Mouse (Mus musculus): ENCODE data around the gene Gm5134.

Gene Gm5134

DNA sequence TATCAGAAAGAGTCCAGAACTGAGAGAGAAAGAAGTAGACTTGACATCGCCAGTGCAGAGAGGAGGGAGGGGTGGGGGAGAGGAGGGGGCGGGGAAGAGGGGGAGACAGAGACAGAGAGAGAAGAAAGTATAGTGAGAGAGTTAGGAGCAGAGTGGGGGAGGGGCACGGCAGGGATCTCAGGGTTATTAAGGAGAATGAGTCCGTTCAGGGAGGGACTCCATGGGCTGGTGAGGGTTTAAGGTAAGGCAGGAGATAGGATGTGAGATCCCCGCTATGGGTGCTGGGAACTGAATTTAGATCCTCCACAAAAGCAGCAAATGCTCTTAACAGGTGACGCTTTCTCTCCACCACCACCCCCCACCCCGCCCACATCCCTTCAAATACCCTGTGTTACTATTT lies 46.8 kb downstream of the Gm5134 start:
- peak in 1 of 2 experiments; percentile 26 for DNase-seq

DNA sequence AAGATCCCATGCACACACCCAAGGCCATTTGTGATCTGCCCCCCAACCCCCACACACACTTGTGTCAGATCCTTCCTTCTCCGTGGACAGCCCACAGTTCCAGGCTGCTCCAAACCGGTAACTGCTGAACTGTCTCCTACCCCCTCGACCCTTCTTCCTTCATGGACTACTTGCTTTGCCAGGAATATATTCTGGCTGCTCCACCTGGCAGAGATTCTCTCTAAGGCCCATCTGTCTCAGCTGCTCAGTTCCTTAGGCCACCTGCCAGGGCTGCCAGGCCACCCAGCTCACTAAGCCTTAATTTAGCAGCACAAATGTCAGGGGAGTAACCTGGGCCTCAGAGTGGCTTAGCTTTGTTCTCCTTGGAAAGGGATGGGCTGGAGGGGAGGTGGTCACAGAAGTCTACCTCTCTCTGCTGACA lies 47.8 kb downstream of the Gm5134 start:
- DNase-seq: peak; percentile 80 to 85

DNA sequence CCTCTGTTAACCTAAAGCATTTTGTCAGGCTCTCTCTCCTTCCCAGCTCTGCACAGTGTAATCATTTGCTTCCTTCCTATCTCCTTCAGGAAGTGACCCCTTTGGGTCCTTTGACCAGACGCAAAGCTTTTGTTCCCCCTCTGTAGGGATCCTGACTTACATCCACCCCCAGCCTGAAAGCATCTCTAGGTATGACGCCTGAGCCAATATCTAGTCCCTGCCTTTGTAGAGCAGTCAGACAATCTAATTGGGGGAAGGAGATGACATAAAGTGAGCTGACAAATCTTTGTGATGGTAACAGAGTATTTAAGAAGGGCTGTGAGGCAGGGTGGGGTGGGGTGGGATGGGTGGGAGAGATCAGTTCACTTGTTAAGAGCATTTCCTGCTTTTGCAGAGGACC lies 48.3 kb downstream of the Gm5134 start:
- DNase-seq: no peak

DNA sequence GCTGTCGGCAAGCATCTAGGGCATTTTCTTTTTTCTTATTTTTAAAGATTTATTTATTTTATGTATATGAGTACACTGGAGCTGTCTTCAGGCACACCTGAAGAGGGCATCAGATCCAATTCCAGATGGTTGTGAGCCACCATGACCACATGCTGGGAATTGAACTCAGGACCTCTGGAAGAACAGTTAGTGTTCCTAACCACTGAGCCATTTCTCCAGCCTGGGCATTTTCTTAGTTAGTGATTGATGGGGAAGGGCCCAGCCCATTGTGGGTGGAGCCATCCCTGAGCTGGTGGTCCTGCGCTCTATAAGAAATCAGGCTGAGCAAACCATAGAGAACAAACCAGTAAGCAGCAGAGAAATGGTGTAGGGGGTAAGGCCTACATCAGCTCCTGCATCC lies 48.9 kb downstream of the Gm5134 start:
- DNase-seq: no peak

DNA sequence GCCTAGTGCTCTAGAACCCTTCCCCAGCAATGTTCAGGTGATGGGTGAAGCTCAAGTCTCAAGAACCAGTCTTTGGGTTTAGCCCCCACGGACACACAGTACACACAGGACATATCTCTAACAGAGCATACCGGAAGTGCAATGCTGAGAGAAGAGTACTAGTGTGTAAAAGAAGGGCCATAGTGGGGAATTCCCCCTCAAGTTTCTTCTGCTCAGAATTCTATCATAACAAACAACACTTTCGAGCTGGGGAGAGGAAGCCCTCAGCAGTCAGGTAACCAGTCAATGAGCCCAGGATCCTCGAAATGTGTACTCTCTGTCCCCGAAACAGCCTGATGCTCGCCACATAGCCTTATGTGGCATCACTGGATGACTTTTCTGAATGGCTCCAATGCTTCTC lies 52.1 kb downstream of the Gm5134 start:
- no peak for DNase-seq

DNA sequence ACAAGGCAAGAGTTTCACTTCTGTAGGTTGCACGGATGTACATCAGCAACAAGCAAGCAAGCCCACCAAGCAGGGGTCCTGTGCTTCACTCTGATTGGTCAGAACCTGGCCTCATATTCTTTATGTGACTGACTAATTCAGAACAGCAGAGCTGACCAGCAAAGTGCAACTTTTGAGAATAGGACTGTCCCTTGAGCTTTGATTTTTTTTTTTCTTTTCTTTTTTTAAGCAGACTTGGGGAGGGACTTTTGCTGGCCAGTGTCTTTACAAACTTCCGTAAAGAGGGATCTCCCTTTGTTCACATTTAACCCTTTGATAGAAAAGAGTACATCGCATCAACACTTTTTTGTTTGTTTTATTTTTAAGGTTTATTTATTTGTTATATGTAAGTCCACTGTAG lies 55.5 kb downstream of the Gm5134 start:
- DNase-seq: no peak

DNA sequence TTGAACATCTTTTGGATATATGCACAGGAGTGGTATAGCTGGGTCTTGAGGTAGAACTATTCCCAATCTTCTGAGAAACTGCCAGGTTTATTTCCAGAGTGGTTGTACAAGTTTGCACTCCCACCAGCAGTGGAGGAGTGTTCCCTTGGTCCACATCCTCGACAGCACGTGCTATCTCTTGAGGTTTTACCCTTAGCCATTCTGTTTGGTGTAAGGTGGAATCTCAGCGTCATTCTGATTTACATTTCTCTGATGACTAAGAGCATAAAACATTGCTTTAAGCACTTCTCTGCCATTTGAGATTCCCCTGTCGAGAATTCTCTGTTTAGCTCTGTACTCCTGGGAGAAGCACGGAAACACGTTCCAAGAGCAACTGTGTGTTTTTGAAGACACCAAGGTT lies 58.6 kb downstream of the Gm5134 start:
- no peak for DNase-seq

DNA sequence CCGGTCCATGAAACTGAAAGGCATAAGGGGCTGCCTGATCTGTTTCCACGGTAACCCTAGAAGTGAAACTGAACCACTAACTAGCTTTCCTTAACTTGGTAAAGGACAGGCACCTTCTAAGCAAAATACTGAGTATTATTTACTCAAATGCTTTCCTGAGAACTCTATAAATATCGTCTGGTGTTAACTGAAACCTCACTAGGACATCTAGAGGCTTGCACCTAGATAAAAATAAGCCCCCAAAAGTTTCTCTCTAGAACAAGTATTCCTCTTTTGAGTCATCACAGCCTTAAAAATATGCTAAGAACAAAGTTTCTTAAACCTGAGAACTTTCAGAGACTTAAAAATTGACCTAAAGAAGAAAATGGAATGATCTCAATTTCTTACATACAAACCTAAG lies 62.6 kb downstream of the Gm5134 start:
- no peak for DNase-seq

DNA sequence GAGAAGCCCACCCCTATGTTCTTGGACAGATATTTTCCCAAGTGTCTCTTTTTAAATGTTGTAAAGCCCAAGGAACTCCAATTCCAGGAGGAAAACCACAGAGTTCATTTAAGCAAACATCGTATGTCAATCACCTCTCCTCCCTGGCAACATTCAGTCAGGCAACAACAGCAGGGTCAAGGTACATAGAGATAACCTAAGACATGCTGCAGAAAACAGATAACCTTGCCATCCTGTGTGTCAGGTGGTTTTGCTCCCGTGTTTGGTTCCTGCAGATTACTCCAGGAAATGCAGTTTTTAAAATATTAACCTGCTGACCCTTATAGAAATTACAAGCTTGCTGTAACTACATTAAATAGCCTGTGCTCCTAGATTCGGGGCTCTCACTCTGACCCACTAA lies 67.4 kb downstream of the Gm5134 start:
- DNase-seq: no peak

DNA sequence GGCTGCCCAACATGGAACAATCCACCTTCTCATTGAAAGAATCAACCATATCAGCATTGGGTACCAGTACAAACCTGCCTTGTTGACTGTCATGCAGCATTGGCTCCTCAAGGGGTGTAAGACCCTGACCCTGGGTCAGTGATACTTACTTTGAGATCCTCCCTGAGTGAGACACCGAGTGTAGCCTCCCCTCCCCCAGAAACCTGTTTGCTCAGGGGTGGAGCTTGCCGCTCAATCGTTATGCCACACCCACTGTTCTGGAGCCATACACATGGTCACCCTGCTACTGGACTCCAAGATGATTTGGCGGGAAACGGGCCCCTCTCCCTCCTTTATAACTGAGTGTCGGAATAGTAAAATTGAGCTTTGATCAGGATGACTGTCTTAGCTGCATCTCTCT lies 69.6 kb downstream of the Gm5134 start:
- no peak for DNase-seq

DNA sequence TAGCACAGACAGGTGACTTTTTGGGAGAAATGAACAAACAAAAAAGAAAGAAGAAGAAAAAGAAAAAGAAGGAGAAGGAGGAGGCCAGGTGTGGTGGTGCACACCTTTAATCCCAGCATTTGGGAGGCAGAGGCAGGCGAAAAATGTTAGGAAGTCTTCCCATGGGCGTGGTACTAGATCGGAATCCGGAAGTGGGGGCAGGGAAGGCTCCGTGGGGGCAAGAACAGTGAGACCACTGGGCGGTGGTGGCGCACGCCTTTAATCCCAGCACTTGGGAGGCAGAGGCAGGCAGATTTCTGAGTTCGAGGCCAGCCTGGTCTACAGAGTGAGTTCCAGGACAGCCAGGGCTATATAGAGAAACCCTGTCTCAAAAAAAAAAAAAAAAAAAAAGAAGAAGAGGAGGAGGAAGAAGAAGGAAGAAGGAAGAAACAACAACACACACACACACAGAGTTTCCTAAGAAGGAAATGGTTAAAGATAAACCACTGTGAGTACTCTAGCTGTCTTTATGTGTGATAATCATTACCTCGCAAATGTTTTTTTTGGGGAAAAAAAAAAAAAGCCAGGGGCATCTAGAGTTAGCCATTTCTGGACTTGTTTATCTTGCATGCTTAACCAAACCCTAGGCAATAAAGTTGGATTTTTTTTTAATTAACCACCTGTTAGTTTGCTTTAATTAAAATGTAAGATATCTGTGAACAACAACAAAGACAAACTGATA lies 71.3 kb downstream of the Gm5134 start:
- no peak for DNase-seq

DNA sequence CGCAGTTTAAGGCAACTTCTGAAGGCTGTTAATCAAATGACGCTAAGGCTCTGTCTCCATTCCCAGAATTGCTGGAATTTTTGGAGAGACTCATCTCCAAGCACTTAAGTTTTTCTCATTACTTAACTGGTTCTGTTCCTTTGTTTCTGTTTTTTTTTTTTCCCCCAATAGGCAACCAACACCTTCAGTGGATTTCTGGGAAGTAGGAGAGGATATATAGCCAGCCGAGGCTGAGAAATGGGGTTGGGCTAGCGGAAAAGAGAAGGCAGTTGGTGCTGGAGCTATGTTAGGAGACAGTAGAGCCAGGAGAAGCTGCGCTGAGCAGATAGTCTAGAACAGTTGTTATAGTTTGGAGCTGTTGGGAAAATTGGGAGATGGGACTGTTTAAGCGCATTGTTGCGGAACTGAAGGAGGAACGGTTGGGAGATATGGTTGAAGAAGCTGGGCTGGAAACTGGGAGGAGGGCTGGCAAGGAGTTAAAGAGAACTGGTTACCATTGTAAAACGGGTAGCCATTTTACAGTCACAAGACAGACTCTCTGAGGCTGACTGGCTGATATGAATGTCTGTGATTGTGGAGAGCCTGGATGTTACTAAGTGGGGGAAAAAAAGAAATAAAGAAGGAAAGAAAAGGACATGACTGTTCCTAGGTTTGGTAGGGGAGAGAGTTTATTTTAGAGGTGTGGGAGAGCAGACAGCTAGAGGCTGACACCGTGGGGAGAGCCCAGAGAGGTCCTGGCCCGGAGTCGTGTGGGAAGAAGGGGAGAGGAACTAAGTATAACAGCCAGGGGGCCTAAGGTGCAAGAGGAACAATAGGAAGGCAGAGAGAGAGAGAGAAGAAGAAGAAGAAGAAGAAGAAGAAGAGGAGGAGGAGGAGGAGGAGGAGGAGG lies 73.1 kb downstream of the Gm5134 start:
- no peak for DNase-seq

DNA sequence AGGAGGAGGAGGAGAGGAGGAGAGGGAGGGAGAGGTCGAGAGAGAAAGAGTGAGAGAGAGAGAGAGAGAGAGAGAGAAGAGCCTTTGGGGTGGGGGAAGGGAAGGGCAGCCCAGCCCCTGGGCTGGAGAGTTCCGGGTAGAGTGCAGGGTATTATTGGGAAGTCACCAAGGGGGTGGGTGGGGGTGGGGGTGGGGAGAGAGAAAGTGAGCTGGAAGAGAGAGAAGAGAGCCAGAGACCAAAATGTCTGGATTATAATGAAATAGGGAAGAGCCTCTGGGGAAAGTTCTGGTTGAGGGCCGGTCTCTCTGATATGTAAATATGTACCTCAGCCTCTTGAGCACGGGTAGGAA lies 73.7 kb downstream of the Gm5134 start:
- DNase-seq: no peak

DNA sequence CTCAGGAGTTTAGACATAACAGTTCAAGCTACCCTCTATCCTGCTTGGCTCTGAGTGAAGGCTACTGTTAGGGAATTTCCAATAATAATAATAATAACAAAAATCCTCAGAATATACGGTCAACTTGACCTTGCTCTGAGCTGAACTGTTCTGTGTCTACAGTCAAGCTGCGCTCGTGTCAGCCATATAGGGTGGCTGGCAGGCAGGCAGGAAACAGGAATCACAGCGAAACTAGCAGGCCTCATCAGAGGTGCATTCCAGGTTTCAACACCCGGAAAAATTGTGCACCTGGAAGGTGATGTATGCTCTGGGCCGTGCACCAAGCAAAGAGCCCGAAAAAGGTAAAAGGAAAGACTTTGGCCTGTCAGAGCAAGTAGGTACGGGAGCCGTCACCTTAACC lies 74.1 kb downstream of the Gm5134 start:
- DNase-seq: no peak

DNA sequence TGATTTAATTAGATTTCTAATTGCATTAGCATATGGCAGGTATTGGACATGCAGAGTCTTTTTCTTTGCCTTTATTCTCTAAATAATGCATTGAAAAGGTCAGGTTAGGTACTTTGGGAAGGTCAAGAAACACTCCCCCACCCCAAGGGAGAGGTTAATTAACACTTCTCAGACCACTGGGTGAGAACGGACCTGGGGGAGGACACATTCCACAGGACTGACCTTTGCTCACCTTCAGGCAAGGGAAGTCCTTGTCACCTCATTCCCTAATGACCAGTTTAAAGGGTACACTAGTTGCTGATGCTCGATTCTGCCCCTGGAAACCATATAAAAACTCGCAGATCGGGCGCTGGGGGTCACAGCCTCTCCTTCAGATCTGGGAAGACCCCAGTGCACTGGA lies 75.0 kb downstream of the Gm5134 start:
- no peak for DNase-seq

DNA sequence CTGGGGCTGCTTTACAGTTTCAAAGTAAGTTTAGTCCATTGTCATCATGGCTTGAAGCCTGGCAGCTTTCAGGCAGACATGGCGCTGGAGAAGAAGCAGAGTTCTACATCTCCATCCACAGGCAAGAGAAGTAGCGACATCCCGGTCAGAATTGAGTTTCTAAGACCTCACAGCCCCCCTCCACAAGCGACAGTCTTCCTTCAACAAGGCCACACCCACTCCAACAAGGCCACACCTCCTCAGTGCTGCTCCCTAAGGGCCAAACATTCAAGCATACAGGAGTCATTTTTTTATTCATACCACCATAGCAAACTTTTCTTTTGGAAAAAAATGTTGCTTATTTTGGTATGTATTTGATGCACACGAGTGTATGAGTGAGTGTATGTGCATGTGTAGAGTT lies 76.2 kb downstream of the Gm5134 start:
- DNase-seq: no peak

DNA sequence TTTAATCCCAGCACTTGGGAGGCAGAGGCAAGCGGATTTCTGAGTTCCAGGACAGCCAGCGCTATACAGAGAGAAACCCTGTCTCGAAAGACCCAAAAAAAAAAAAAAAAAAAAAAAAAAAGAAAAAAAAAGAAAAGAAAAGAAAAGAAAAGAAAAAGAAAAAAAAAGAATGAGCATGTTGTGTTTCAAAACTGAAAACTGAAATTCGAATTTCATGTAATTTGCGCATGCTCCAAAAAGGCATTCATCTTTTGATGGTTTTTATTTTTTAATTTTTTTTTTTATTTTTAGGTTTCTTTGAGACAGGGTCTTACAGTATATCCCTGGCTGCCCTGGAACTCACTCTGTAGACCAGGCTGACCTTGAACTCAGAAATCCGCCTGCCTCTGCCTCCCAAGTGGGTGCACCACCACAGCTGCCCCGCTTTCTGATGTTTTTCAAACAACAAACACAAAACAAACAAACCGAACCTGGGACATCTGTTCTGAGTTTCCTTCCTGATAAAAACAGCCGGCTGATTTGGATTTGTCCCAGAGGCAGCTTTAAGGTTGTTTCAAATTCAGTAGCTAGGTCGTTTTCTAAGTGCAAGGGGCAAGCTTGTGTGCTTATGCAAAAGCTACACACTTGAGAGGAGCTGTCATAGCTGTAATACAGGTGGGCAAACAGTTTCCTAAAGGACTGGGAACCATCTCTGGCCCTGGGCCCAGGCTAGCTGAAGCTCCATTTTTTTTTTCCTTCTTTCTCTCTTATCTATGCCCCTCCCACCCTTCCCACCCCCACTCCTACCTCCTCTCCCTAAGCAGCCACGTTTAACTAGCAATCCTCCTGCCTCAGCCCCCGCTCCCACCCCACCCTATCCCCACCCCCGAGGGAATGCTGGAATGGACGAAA lies 77.4 kb downstream of the Gm5134 start:
- DNase-seq: peak; percentile 52 to 66

DNA sequence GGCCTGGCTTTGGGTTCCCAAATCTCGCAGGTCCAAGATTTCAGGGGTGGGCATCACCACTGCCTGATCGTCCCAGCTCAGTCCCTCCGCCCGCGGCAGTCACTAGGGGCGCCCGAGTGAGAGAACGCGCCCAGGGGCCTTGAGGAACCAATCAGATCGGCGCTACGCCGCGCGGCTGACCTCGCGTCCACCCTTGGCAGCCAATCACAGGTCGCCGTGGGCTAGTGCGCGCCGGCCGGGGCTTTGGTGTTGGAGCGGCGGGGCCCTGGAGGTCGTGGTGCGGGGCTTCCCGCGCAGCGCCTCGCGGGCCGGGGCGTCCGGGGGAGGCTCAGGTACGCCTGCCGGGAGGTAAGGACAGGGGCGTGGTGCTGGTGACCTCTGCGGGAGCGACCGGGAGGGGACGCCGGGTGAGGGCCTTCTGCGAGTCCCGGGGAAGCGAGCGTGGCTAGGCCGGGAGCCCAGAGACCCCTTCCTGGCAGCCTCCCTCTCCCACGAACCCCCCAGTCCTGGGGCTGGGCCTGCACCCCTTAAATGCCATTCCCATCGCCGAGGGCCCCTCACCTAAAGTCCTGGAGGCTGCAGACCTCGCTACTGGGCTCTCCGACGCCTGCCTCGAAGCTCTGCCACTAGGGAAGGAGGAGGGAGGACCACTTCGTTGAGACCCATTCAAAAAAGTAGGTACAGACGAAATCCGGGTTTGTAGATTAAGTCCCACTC lies 78.2 kb downstream of the Gm5134 start, which contains the start of gene Zfp280b:
TSS of gene Zfp280b (plus strand) at position 249 of the 717 bp plus-strand sequence.
- peak; percentile 96 to 97 for DNase-seq

DNA sequence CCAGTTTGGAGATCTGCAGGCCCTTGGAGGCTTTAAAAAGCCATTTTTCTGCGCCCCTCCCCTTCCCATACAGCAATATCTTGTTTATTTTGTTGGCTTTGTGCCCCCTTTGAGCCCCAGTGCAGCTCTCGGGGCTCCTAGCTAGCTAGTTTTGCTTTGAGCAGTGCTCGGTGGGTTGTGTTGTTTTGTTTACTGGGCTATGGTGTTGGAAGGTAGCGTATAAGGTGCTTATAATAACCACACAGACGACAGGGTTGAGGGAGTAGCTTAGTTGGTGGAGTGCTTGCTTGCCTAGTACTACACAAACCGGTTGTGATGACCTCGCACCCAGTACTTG lies 78.8 kb downstream of the Gm5134 start:
- no peak for DNase-seq

DNA sequence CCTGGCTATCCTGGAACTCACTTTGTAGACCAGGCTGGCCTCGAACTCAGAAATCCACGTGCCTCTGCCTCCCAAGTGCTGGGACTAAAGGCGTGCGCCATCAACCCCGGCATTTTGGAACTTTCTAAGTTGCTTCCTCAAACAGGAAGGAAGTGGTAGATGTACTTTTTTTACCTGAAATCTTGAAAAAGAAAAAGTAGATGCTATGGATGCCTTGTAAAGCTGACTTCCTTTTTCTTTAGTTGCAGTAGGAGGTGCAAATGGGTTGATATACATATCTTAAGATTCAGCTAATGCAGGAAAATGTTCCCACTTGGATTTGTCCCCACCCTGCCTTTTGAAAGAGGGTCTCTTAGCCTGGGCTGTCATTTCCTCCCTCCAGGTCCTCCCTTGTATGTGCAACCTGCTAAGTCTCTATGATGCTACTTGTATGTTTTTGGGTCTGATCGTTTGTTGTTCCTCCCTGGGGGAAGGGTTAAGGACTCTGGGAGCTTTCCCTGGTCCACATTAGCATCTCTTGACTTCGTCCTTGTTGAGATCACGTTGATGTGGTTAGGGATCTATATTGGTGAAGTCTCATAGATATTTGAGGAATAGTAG lies 79.8 kb downstream of the Gm5134 start:
- DNase-seq: no peak

DNA sequence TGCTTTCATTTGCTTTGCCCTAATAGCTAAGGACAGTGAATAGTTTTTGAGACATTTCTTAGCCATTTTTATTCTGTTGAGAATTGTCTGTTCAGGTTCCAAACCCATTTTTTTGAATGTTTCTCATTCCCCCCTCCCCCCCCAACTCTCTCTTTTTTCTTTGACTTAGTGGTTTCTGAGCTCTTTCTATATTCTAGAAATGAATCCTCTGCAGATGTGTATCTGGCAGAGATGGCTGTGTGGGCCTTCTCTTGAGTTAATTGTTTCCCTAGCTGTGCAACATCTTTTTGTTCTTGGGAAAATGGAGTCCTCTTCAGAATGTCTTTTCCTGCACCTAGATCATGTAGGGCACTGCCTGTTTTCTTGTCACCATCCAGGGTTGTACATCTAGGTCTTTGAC lies 81.0 kb downstream of the Gm5134 start:
- DNase-seq: no peak

DNA sequence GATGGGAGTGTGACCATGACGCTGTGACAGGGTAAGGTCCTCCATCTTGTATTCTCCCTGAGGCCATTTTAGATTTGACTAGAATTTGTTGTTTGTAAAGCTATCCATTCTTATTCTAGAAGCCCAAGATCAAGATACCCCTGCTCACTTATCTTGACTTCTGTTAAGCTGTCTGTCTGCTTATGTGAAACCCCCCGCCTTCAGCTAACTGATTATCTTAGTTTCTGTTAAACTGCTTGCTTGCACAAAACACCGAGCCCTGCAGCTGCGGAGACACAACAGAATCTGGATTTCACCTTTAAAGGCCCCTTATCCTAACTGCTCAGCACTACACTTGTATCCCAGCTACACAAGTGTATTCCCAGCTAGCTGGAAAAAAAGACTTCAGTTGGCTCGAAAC lies 82.6 kb downstream of the Gm5134 start:
- DNase-seq: no peak

Data from cerebellum, adult 18-20 months (tissue).